Mouse (Mus musculus): ENCODE data around the gene Vmn1r36. TPM values are rescaled to one million over a fixed set of nuclear protein-coding genes. Genes with fewer than 3 reads are reported as not detected.
"Not testable (repeated sequence)": the region's sequence is repeated elsewhere in the genome, so short reads cannot be mapped to it uniquely, and the experiment has no call there.

Gene Vmn1r36
- not detected in 2 replicates for polyA plus RNA-seq (2016; fragmentation: Nextera tagmentation; extraction: Ambion mirVana)

- not testable (repeated sequence) for H3K4me2 ChIP-seq; H3K27me3 ChIP-seq; H3K4me3 ChIP-seq (replicated peaks); H3K9me3 ChIP-seq; H3K36me3 ChIP-seq (replicated peaks); ATAC-seq (ENCODE audit: low FRiP score); H3K27ac ChIP-seq; H3K9ac ChIP-seq; H3K4me1 ChIP-seq
- WGBS = 79% methylated on average over 2 of the region's 2 CpGs
Measured at GRCm38 (mm10) chr6:66719068-66719467, at the start of gene Vmn1r36. Gene Vmn1r36, minus strand, starts transcription at chr6:66719168.

DNA sequence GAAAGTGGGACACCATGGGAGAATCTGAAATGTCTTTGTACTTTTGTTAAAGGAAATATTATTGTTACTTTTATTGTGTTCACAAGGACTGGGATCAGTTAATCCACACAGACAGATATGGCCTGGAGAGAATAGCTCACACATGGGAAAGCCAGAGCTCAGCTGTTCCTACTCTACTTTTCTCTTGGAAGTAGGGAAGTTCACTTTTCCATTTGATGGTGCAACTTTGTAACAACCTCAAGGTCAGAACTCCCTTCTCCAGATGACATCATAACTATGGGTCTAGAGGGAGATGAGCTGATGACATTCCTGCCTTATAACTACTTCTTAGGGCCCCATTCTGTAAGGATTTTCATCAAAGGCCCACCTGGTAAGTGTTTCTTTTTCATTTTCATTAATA, 10.1 kb upstream of the Vmn1r36 start, which contains the start of gene Vmn1r37:
Gene Vmn1r37 (plus strand): TSS at position 301 of the 400 bp plus-strand sequence.
- H3K4me2 ChIP-seq; ATAC-seq (ENCODE audit: low FRiP score); H3K4me1 ChIP-seq; H3K9ac ChIP-seq; H3K27me3 ChIP-seq; H3K36me3 ChIP-seq (replicated peaks); H3K9me3 ChIP-seq; H3K4me3 ChIP-seq (replicated peaks); H3K27ac ChIP-seq: not testable (repeated sequence)

DNA sequence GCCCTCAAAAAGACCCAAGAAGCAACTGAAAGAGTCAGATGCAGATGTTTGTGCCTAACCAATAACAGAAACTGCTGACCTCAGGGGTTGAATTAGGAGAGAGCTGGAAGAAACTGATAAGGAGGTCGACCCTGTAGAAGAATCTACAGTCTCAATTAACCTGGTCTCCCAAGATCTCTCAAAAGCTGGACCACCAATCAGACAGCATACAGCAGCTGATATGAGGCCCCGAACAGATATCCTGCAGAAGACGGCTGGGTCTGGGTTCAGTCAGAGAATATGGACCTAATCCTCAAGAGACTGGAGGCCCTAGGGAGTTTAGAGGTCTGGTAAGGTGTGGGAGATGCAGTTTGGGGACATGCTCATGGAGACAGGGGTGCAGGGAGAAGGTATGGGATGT, 5.1 kb downstream of the Vmn1r36 start:
- Histone ChIP-seq H3K4me2 (no peak overlapping the region), H3K9ac (no peak overlapping the region), H3K4me3 (replicated peaks) (no peak overlapping the region), H3K27ac (no peak overlapping the region), H3K27me3 (no peaks in the 10 kb centered on the region), H3K4me1 (no peaks in the 10 kb centered on the region), H3K9me3 (no peaks in the 10 kb centered on the region), H3K36me3 (replicated peaks) (no peaks in the 10 kb centered on the region)
- ATAC-seq (ENCODE audit: low FRiP score) = no peak
- 77% methylated on average over 3 of the region's 3 CpGs for WGBS

GRCm38 (mm10) chr6:66708901-66709300, 10.1 kb downstream of the Vmn1r36 start:
- Histone ChIP-seq H3K9me3 (no peaks in the 10 kb centered on the region), H3K4me3 (replicated peaks) (no peak overlapping the region), H3K4me1 (no peaks in the 10 kb centered on the region), H3K27ac (no peak overlapping the region), H3K9ac (no peak overlapping the region), H3K36me3 (replicated peaks) (no peaks in the 10 kb centered on the region), H3K27me3 (no peaks in the 10 kb centered on the region), H3K4me2 (no peak overlapping the region)
- ATAC-seq (ENCODE audit: low FRiP score) = no peak

DNA sequence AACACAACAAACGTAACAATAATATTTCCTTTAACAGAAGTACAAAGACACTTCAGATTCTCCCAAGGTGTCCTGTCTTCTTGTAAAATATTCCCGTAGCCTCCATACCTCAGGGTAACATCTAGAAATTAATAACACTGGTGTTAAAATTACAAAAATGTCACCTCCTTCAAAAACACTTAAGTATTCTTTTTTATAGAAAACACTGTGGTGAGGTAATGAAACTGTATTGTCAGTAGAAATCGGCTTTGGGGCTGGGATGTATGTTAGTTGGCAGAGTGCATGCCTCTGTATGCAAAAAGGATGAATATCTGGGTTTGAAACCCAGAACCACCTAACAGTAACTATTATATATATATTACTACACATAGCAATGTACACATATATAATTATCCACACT, 33.2 kb downstream of the Vmn1r36 start, which contains the start of gene Vmn1r35:
Gene Vmn1r35 (minus strand): TSS at position 101 of the 400 bp plus-strand sequence.
- no peak for ATAC-seq (ENCODE audit: low FRiP score)
- Histone ChIP-seq H3K36me3 (replicated peaks) (no peaks in the 10 kb centered on the region), H3K27me3 (no peaks in the 10 kb centered on the region), H3K4me2 (no peak within 1 kb of the TSS), H3K9ac (no peak within 1 kb of the TSS), H3K9me3 (no peaks in the 10 kb centered on the region), H3K27ac (no peak within 1 kb of the TSS), H3K4me3 (replicated peaks) (no peak within 1 kb of the TSS), H3K4me1 (no peaks in the 10 kb centered on the region)
- WGBS = 87% methylated on average over 3 of the region's 3 CpGs

Other genes starting within 250 kb of the Vmn1r36 start
- gene Mad2l1, start 183.8 kb downstream of the Vmn1r36 start, polyA plus RNA-seq (2016; fragmentation: Nextera tagmentation; extraction: Ambion mirVana) = 108 and 114 TPM in 2 replicates
- gene Vmn1r32, start 159.1 kb downstream of the Vmn1r36 start, polyA plus RNA-seq (2016; fragmentation: Nextera tagmentation; extraction: Ambion mirVana) = 0.11 and 0.23 TPM in 2 replicates
- not detected in 2 replicates for gene Vmn1r33, start 100.9 kb downstream of the Vmn1r36 start, polyA plus RNA-seq (2016; fragmentation: Nextera tagmentation; extraction: Ambion mirVana)
- not detected in 2 replicates for gene Vmn1r34, start 75.3 kb downstream of the Vmn1r36 start, polyA plus RNA-seq (2016; fragmentation: Nextera tagmentation; extraction: Ambion mirVana)
- not detected in 2 replicates for gene Vmn1r35, start 33.3 kb downstream of the Vmn1r36 start, polyA plus RNA-seq (2016; fragmentation: Nextera tagmentation; extraction: Ambion mirVana)
- gene Vmn1r37, start 10.2 kb upstream of the Vmn1r36 start, polyA plus RNA-seq (2016; fragmentation: Nextera tagmentation; extraction: Ambion mirVana) = not detected in 2 replicates
- gene Vmn1r38, start 63.5 kb upstream of the Vmn1r36 start, polyA plus RNA-seq (2016; fragmentation: Nextera tagmentation; extraction: Ambion mirVana) = not detected in 2 replicates
- gene Vmn1r39, start 91.4 kb upstream of the Vmn1r36 start, polyA plus RNA-seq (2016; fragmentation: Nextera tagmentation; extraction: Ambion mirVana) = not detected in 2 replicates
- gene Gng12, start 177.2 kb upstream of the Vmn1r36 start, polyA plus RNA-seq (2016; fragmentation: Nextera tagmentation; extraction: Ambion mirVana) = 31.8 and 34.4 TPM in 2 replicates

All from forebrain, embryonic 12.5 days (tissue).